Mouse (Mus musculus): ENCODE measurements around the gene Utp14a. TPM values are rescaled to one million over a fixed set of nuclear protein-coding genes. Genes with fewer than 3 reads are reported as not detected.

Gene Utp14a
- 36.9 TPM for polyA plus RNA-seq (2014; fragmentation: Illumina TruSeq; extraction: RNeasy Lipid Tissue Mini Kit (QIAGEN cat#74804))

GRCm38 (mm10) chrX:48256468-48257007, at the start of gene Utp14a:
TSS of gene Utp14a (plus strand) at chrX:48256862.

GRCm38 (mm10) chrX:48208519-48209185, 48.0 kb upstream of the Utp14a start, which contains the start of gene Zdhhc9:
TSS of gene Zdhhc9 (minus strand) at chrX:48208878.

Other genes with a start within 250 kb of the Utp14a start
- 3.7 TPM for gene Apln, start 222.0 kb upstream of the Utp14a start, polyA plus RNA-seq (2014; fragmentation: Illumina TruSeq; extraction: RNeasy Lipid Tissue Mini Kit (QIAGEN cat#74804))
- gene Xpnpep2, start 148.1 kb upstream of the Utp14a start, polyA plus RNA-seq (2014; fragmentation: Illumina TruSeq; extraction: RNeasy Lipid Tissue Mini Kit (QIAGEN cat#74804)) = 0.71 TPM
- 1.5 TPM for gene Sash3, start 110.4 kb upstream of the Utp14a start, polyA plus RNA-seq (2014; fragmentation: Illumina TruSeq; extraction: RNeasy Lipid Tissue Mini Kit (QIAGEN cat#74804))
- gene Zdhhc9, start 48.0 kb upstream of the Utp14a start, polyA plus RNA-seq (2014; fragmentation: Illumina TruSeq; extraction: RNeasy Lipid Tissue Mini Kit (QIAGEN cat#74804)) = 26.9 TPM
- gene Bcorl1, start 84.5 kb downstream of the Utp14a start, polyA plus RNA-seq (2014; fragmentation: Illumina TruSeq; extraction: RNeasy Lipid Tissue Mini Kit (QIAGEN cat#74804)) = 2.1 TPM
- gene Elf4, start 206.3 kb downstream of the Utp14a start, polyA plus RNA-seq (2014; fragmentation: Illumina TruSeq; extraction: RNeasy Lipid Tissue Mini Kit (QIAGEN cat#74804)) = 9.6 TPM

Data from ovary, adult 10 weeks (tissue).